Mouse (Mus musculus) lung, postnatal 0 days (tissue): ENCODE data around the gene Eefsec. TPM values are rescaled to one million over a fixed set of nuclear protein-coding genes. Genes with fewer than 3 reads are reported as not detected.

Experiments used
- ATAC-seq: fragments of 200-750 bp; cut with Nextera tagmentation; 2 replicates; pipeline ENCODE4 v1.8.0; 2017; ENCODE audit warnings: moderate library complexity
- DNase-seq: peaks from one replicate; pipeline ENCODE4 v3.0.0-alpha.2; 2016; ENCODE audit warnings: low spot score
- H3K27ac ChIP-seq: fragments of 300-500 bp; sonication (generic); 2 replicates; pipeline ENCODE4 v1.5.1; 2014; ENCODE audit warnings: antibody characterized with exemption, mild to moderate bottlenecking, low read length, mixed read lengths
- H3K27me3 ChIP-seq: fragments of 300-500 bp; sonication (generic); replicated peaks from 2 replicates; pipeline ENCODE4 v1.6.1; 2014; ENCODE audit warnings: low read length, mixed read lengths; ENCODE audit not compliant: insufficient read depth
- H3K36me3 ChIP-seq: fragments of 300-500 bp; sonication (generic); 2 replicates; pipeline ENCODE4 v1.6.1; 2014; ENCODE audit warnings: low read length, mixed read lengths; ENCODE audit not compliant: insufficient read depth
- H3K4me1 ChIP-seq: fragments of 300-500 bp; sonication (generic); 2 replicates; pipeline ENCODE4 v1.6.1; 2014; ENCODE audit warnings: antibody characterized with exemption, low read depth, low read length, mixed read lengths; ENCODE audit not compliant: insufficient read depth
- H3K4me2 ChIP-seq: fragments of 300-500 bp; sonication (generic); replicated peaks from 2 replicates; pipeline ENCODE4 v1.6.1; 2014; ENCODE audit warnings: low read depth, mild to moderate bottlenecking, low read length, moderate library complexity, mixed read lengths
- H3K4me3 ChIP-seq: fragments of 300-500 bp; sonication (generic); 2 replicates; pipeline ENCODE4 v1.5.1; 2014; ENCODE audit warnings: low read depth, low read length
- H3K9ac ChIP-seq: fragments of 300-500 bp; sonication (generic); replicated peaks from 2 replicates; pipeline ENCODE4 v1.6.1; 2014; ENCODE audit warnings: low read depth, mild to moderate bottlenecking
- H3K9me3 ChIP-seq: fragments of 300-500 bp; sonication (generic); 2 replicates; pipeline ENCODE4 v1.6.1; 2016; ENCODE audit warnings: low read length, mixed read lengths
- CTCF ChIP-seq: IDR thresholded peaks from 2 replicates; pipeline ENCODE4 v1.5.1; 2016; ENCODE audit warnings: antibody characterized with exemption, mild to moderate bottlenecking
- EP300 ChIP-seq: IDR thresholded peaks from 2 replicates; pipeline ENCODE4 v1.6.1; 2016; ENCODE audit warnings: antibody characterized with exemption, mild to moderate bottlenecking, control low read depth
- WGBS: fragments of 180-500 bp; shearing (Covaris S2); extraction: QIAGEN DNeasy Blood & Tissue Kit; methylation state at CpG from one replicate; pipeline ENCODE4 v1.1.7; 2014; 5-methylcytosine and 5-hydroxymethylcytosine counted together
- polyA plus RNA-seq: library from polyadenylated mRNA; unstranded; fragments of >200 nt; fragmentation: Nextera tagmentation; extraction: Ambion mirVana; gene quantifications from 2 replicates; pipeline ENCODE4 v1.2.1, GENCODE M21; 2015

The Eefsec gene
- polyA plus RNA-seq, 1 experiment from 2014 or later, result 21.0 TPM

DNA sequence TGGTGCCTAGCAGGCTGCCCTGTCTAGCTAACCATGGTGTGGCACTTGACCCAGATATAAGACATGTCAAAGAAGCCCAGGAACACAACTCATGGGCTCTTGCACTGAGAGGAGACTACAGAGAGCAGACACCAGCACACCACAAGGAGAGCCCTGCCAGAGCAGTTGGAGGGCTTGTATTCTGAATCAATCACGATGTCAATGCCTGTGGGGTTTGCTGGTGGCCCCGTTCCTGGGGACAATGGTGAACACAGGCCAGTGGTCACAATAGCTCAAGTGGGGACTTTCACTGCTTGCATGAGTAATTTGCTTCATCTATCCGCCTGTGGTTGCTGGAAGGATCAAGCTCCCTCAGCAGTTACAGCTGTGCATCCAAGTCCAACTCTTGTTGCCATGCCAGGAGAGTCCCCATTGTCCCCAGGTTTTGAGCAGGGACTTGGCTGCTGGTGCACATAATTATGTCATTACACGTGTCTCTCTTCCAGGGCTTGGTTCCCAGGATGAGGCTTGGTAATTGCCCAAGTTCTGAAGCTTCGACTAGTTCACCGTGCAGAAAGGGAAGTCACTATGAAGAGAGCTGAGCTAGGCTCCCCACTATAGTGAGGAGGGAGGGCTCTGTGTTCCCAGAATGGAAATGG, 156.1 kb downstream of the Eefsec start:
- Histone ChIP-seq H3K9ac (no peak overlapping the region), H3K4me2 (no peak overlapping the region), H3K27me3 (no peaks in the 10 kb centered on the region), H3K27ac (no peak overlapping the region), H3K36me3 (no peaks in the 10 kb centered on the region), H3K9me3 (no peaks in the 10 kb centered on the region), H3K4me3 (no peak overlapping the region), H3K4me1 (no peaks in the 10 kb centered on the region)
- no peak for DNase-seq
- WGBS, result 83% methylated on average over 6 of the region's 6 CpGs
- no peak for TF ChIP-seq EP300
- no peak for TF ChIP-seq CTCF
- no peak for ATAC-seq

DNA sequence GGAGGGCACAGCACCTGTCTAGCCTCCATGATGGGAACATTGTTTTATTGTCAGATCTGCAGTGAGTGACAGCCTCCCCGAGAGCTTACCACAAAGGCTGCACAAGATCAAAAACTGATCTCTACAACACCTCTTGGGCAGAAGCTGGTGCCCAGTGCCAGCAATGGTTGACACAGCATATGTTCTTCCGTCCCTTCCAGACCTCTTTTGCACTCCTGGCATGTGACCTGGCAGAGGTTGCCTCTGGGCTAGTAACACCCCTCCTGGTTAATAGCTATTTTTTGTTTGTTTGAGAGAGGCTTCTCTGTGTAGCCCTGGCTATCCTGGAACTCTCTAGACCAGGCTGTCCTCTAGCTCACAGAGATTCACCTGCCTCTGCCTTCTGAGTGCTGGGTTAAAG, 168.2 kb downstream of the Eefsec start:
- H3K9ac ChIP-seq, result no peak overlapping the region
- WGBS, result 91% methylated on average over 2 of the region's 2 CpGs
- no peaks in the 10 kb centered on the region for H3K4me1 ChIP-seq
- H3K4me2 ChIP-seq, result no peak overlapping the region
- no peaks in the 10 kb centered on the region for H3K27me3 ChIP-seq
- no peaks in the 10 kb centered on the region for H3K9me3 ChIP-seq
- ATAC-seq (no peak), DNase-seq (no peak)
- H3K27ac ChIP-seq, result no peak overlapping the region
- no peak for TF ChIP-seq EP300
- TF ChIP-seq CTCF, result no peak
- no peaks in the 10 kb centered on the region for H3K36me3 ChIP-seq
- no peak overlapping the region for H3K4me3 ChIP-seq

DNA sequence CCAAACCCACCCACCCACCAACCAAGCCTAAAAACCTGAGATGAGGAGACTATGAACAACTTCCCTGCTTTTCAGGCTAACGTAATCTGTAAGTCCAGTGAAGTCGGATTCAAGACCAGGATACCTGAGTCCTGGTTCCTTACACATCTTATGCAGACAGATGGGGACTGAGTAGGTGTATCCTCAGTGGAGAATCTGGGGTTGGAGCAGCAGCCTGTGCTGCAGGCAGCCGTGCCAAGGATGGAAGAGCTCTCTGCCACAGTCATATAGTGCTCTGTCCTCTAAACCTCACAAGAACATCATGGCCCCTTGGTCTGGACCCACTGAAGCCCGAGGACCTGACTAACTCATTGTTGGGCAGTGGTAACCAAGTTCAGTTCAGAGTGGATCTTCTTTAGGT, 169.1 kb downstream of the Eefsec start:
- Histone ChIP-seq H3K4me3 (no peak overlapping the region), H3K4me2 (no peak overlapping the region), H3K9ac (no peak overlapping the region), H3K27ac (no peak overlapping the region), H3K9me3 (no peaks in the 10 kb centered on the region), H3K4me1 (no peaks in the 10 kb centered on the region), H3K27me3 (no peaks in the 10 kb centered on the region), H3K36me3 (no peaks in the 10 kb centered on the region)
- 94% methylated on average over 4 of the region's 4 CpGs for WGBS
- TF ChIP-seq EP300, result no peak
- TF ChIP-seq CTCF, result no peak
- ATAC-seq (no peak), DNase-seq (no peak)

DNA sequence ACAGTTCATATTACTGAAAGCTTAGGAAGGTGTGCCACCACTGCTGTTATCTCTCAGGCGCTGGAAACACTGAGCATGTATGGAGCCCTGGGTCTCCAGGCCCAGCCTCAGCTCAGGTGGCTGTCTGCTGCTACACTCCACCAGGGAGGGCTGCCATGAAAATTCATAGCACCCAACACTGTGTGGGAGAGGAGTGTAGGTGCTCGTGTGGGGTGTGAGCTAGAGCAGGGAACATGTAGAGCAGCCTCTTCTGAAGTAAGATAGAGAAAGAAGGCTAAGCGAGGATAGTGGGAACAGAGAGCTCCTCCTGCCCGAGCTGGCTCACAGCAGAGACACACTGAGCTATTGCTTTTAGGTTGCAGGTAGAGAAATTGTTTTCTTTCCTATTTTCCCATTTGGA, 170.1 kb downstream of the Eefsec start:
- H3K4me2 ChIP-seq, result no peak overlapping the region
- no peak for ATAC-seq
- no peaks in the 10 kb centered on the region for H3K27me3 ChIP-seq
- DNase-seq, result no peak
- no peaks in the 10 kb centered on the region for H3K36me3 ChIP-seq
- no peak overlapping the region for H3K9ac ChIP-seq
- 79% methylated on average over 4 of the region's 4 CpGs for WGBS
- H3K4me1 ChIP-seq, result no peaks in the 10 kb centered on the region
- no peaks in the 10 kb centered on the region for H3K9me3 ChIP-seq
- H3K27ac ChIP-seq, result no peak overlapping the region
- no peak overlapping the region for H3K4me3 ChIP-seq
- no peak for TF ChIP-seq EP300

DNA sequence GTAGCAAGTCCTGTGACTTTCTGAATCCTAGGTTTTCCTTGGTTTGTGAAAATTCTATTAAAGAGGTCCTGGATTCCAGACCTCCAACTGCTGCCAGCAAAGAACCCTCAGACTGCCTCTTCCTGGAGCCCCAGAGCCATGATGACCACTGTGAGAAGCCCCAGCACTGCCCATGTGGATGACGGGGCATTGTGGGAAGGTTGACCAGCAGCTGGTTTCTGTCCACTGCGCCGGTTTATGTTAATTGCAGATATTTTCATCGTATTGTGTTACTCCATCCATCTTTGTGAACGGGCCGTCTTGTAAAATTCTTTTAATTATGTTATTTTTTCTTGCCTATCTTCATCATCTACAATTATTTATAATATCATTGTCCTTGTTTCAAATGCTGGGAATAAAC, 171.7 kb downstream of the Eefsec start:
- WGBS, result 53% methylated on average over 6 of the region's 6 CpGs
- H3K27me3 ChIP-seq, result no peaks in the 10 kb centered on the region
- no peak for TF ChIP-seq EP300
- no peak for TF ChIP-seq CTCF
- H3K4me3 ChIP-seq, result no peak overlapping the region
- H3K9ac ChIP-seq, result no peak overlapping the region
- no peak overlapping the region for H3K27ac ChIP-seq
- no peak overlapping the region for H3K4me2 ChIP-seq
- no peaks in the 10 kb centered on the region for H3K36me3 ChIP-seq
- DNase-seq (peak; percentile 26), ATAC-seq (no peak)
- H3K9me3 ChIP-seq, result no peaks in the 10 kb centered on the region
- no peaks in the 10 kb centered on the region for H3K4me1 ChIP-seq

DNA sequence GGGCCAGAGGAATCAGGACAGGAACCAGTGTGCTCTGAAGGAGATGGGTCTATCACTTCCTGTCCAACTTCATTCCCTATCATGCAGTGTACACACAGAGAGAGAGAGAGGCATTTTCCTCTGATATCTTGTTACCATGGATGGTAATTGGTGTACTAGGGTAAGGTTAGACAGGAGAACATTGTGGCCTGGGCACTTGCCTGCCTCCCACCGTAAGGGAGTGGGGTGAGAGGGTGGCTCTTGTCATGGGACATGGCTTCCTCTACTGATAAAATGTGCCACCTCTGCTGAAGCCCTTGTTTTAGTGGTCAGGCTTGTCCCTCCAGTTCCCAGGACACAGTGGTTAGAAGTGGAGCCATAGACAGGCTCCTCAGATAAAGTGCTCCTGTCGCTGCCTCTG, 178.4 kb downstream of the Eefsec start:
- Histone ChIP-seq H3K9me3 (no peaks in the 10 kb centered on the region), H3K4me1 (no peaks in the 10 kb centered on the region), H3K9ac (no peak overlapping the region), H3K27ac (no peak overlapping the region), H3K4me2 (no peak overlapping the region), H3K27me3 (no peaks in the 10 kb centered on the region), H3K36me3 (no peaks in the 10 kb centered on the region), H3K4me3 (no peak overlapping the region)
- DNase-seq (no peak), ATAC-seq (no peak)
- no peak for TF ChIP-seq CTCF
- no peak for TF ChIP-seq EP300
- 77% methylated on average over 2 of the region's 2 CpGs for WGBS

DNA sequence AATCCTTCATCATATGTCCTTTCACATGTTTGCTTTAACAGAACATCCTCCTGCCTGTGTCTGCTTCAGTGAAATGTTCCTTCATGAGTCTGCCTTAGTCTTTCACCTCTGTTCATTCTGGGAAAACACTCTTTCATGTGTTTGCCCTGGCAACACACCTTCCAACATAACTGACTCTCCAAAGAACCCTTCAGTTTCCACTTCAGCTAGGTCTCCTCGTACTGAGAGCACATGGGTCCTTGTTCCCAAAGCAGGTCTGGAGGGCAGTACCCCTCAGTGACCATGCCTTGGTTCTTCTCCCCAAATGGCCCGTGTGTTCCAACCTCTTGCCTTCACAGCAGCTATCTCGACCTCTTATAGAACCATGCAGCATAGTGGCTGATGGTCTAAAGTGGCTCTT, 179.3 kb downstream of the Eefsec start:
- no peak overlapping the region for H3K27ac ChIP-seq
- ATAC-seq, result peak; percentile 85
- H3K9me3 ChIP-seq, result no peaks in the 10 kb centered on the region

More for the DNA sequence above, 179.3 kb downstream of the Eefsec start:
- Histone ChIP-seq H3K4me1 (no peaks in the 10 kb centered on the region), H3K27me3 (no peaks in the 10 kb centered on the region), H3K36me3 (no peaks in the 10 kb centered on the region), H3K4me2 (no peak overlapping the region), H3K9ac (no peak overlapping the region), H3K4me3 (no peak overlapping the region)
- no peak for TF ChIP-seq EP300
- no peak for TF ChIP-seq CTCF
- DNase-seq, result peak; percentile 66
- 59% methylated on average over 3 of the region's 3 CpGs for WGBS
